8 mouse cellular contexts compared by ENCODE assay signal in genomic region chr12:72408954-72409353, GRCm38 (mm10). TPM values are rescaled to one million over a fixed set of nuclear protein-coding genes. Genes with fewer than 3 reads are reported as not detected.
A peak's percentile ranks its signal among the peaks of the same experiment; 100 is the strongest.
DNase-seq lines count a peak whose midpoint lies in the region; ATAC-seq and TF ChIP-seq lines count a peak whose summit lies in the region.

Rtn1 (minus strand) TSS chr12:72409054.

- no peak for DNase-seq in layer of hippocampus, adult 18-20 months (ENCODE audit: low spot score in 2 of 2)
- no peak for DNase-seq in layer of hippocampus, adult 9-10 months (ENCODE audit: low spot score)
- DNase-seq in brain, embryonic 14.5 days (ENCODE audit: low read depth): no peak
- DNase-seq in liver, embryonic 14.5 days (ENCODE audit: low read depth in 3 of 3, low spot score in 3 of 3): no peak
- no peak for DNase-seq in yolk sac, embryonic 10.5 days (ENCODE audit: low spot score)
- no peak for DNase-seq in right cerebral cortex, adult 2 months (ENCODE audit: low spot score in 2 of 2)
- no peak for DNase-seq in kidney, postnatal 10 days

- peaks cover 5% of the 10 kb centered on the region; the same call in 1 of the 2 replicates for H3K27me3 ChIP-seq in hindbrain, embryonic 12.5 days
- H3K27me3 ChIP-seq in liver, embryonic 14.5 days (ENCODE audit: control insufficient read depth, insufficient read depth, low read length): peaks cover 31% of the 10 kb centered on the region

- 30% methylated on average over 6 of the region's 6 CpGs for WGBS in hindbrain, embryonic 12.5 days
- WGBS in liver, embryonic 14.5 days (ENCODE audit: insufficient replicate concordance): 18% methylated on average over 6 of the region's 6 CpGs

- H3K9me3 ChIP-seq in hindbrain, embryonic 12.5 days (replicated peaks): no peaks in the 10 kb centered on the region
- no peaks in the 10 kb centered on the region for H3K9me3 ChIP-seq in liver, embryonic 14.5 days (ENCODE audit: control insufficient read depth, low read length)

- no peak for ATAC-seq in hindbrain, embryonic 12.5 days (ENCODE audit: low FRiP score)
- no peak for ATAC-seq in liver, embryonic 14.5 days (ENCODE audit: insufficient read depth)

- peaks cover 17% of the 10 kb centered on the region for H3K4me1 ChIP-seq in hindbrain, embryonic 12.5 days
- H3K4me1 ChIP-seq in liver, embryonic 14.5 days (replicated peaks; ENCODE audit: control insufficient read depth in 2 of 2, insufficient read depth in 2 of 2, low read length in 1 of 2): no peaks in the 10 kb centered on the region

- H3K4me3 ChIP-seq in hindbrain, embryonic 12.5 days: peak within 1 kb of the TSS; percentile 83
- H3K4me3 ChIP-seq in liver, embryonic 14.5 days (ENCODE audit: insufficient read depth in 1 of 2, low read depth in 2 of 2, low read length in 2 of 2): peak within 1 kb of the TSS; percentile 40 to 45

- peak within 1 kb of the TSS; percentile 81 for H3K9ac ChIP-seq in hindbrain, embryonic 12.5 days
- H3K9ac ChIP-seq in liver, embryonic 14.5 days (replicated peaks): no peak within 1 kb of the TSS

- TF ChIP-seq EP300 in liver, embryonic 14.5 days (IDR thresholded peaks at IDR 0.05; ENCODE audit: low read depth): no peak

- no peak for TF ChIP-seq CTCF in brain, embryonic 14.5 days (IDR thresholded peaks at IDR 0.05; ENCODE audit: borderline replicate concordance, extremely low read depth, insufficient read depth, insufficient read length)
- TF ChIP-seq CTCF in liver, embryonic 14.5 days (IDR thresholded peaks at IDR 0.05; ENCODE audit: low read depth): no peak

- no peak for TF ChIP-seq POLR2A in brain, embryonic 14.5 days (IDR thresholded peaks at IDR 0.05; ENCODE audit: borderline replicate concordance, extremely low read depth, insufficient read depth, insufficient read length, poor library complexity, severe bottlenecking)

- peak within 1 kb of the TSS; percentile 90 for H3K4me2 ChIP-seq in hindbrain, embryonic 12.5 days (replicated peaks)
- peak within 1 kb of the TSS; percentile 52 for H3K4me2 ChIP-seq in liver, embryonic 14.5 days (ENCODE audit: low read depth)

- H3K27ac ChIP-seq in hindbrain, embryonic 12.5 days: peak within 1 kb of the TSS; percentile 81
- no peak within 1 kb of the TSS for H3K27ac ChIP-seq in liver, embryonic 14.5 days

- H3K36me3 ChIP-seq in hindbrain, embryonic 12.5 days: no peaks in the 10 kb centered on the region
- H3K36me3 ChIP-seq in liver, embryonic 14.5 days (replicated peaks; ENCODE audit: control insufficient read depth, insufficient read depth, low read depth): no peaks in the 10 kb centered on the region

RNA-seq across cellular contexts. Expression of gene Rtn1, which starts in this region (rescaled TPM):
- 1,000 to 10,000 TPM; 1,418 to 1,485 TPM for total RNA-seq in layer of hippocampus, adult 18-20 months (2021)
- 1,399 and 1,649 TPM in 2 replicates for polyA plus RNA-seq in brain, embryonic 14.5 days (2012; rRNA removed)
- 892 and 927 TPM in 2 replicates for polyA plus RNA-seq in hindbrain, embryonic 12.5 days (2016; fragmentation: Nextera tagmentation; extraction: Ambion mirVana)
- 0.63 and 1.8 TPM in 2 replicates for polyA plus RNA-seq in liver, embryonic 14.5 days (2012; rRNA removed)
- polyA plus RNA-seq in liver, embryonic 14.5 days (2014; fragmentation: Nextera tagmentation; extraction: Ambion mirVana): 0.78 and 1.5 TPM in 2 replicates

Comparison
In these comparisons a context has a peak if more than half of its experiments do, and no peak if none do; other contexts are left out.
1. RNA of gene Rtn1 (polyA plus RNA-seq): 1,399 to 1,649 TPM in brain, embryonic 14.5 days and 892 to 927 TPM in hindbrain, embryonic 12.5 days; 0.63 to 1.8 TPM in liver, embryonic 14.5 days; every median in the first group is over 100 times any median in the second.